In genomic region chr19:5715793-5716688, GRCm38 (mm10) we compare ENCODE assay signal across 8 mouse cellular contexts. TPM values are rescaled to one million over a fixed set of nuclear protein-coding genes. Genes with fewer than 3 reads are reported as not detected.
DNase-seq lines count a peak whose midpoint lies in the region; ATAC-seq lines count a peak whose summit lies in the region.

No protein-coding gene starts in this region.

- ATAC-seq in hindbrain, embryonic 11.5 days (ENCODE audit: low FRiP score) = peak; percentile 74
- no peak for ATAC-seq in limb, embryonic 12.5 days (ENCODE audit: insufficient number of reproducible peaks, insufficient read depth, low FRiP score, low TSS enrichment, low read depth)
- peak; percentile 83 for ATAC-seq in midbrain, embryonic 13.5 days

- DNase-seq in left cerebral cortex, postnatal 10 days (ENCODE audit: extremely low spot score in 1 of 2, low spot score in 2 of 2) = peak; percentile 55 to 63
- DNase-seq in left cerebral cortex, adult 9 months (ENCODE audit: low spot score in 2 of 2) = no peak
- peak; percentile 50 to 59 for DNase-seq in cerebellum, postnatal 36 days
- peak; percentile 64 for DNase-seq in hindbrain, embryonic 11.5 days (ENCODE audit: low spot score)
- DNase-seq in testis, postnatal 10 days (ENCODE audit: low spot score) = peak; percentile 73
- no peak for DNase-seq in adrenal gland, adult 18-20 months (ENCODE audit: low spot score in 2 of 2)

- 0 out of 2 replicates have a peak overlapping the region, but pooled peaks have one; percentile 25 for H3K4me2 ChIP-seq in hindbrain, embryonic 11.5 days (replicated peaks; ENCODE audit: low read depth, low read length)
- peak overlapping the region; percentile 45 for H3K4me2 ChIP-seq in limb, embryonic 12.5 days
- peak overlapping the region; percentile 50 for H3K4me2 ChIP-seq in midbrain, embryonic 13.5 days (replicated peaks)

- H3K9me3 ChIP-seq in hindbrain, embryonic 11.5 days (ENCODE audit: control insufficient read depth, low read length) = no peaks in the 10 kb centered on the region
- no peaks in the 10 kb centered on the region for H3K9me3 ChIP-seq in limb, embryonic 12.5 days
- no peaks in the 10 kb centered on the region for H3K9me3 ChIP-seq in midbrain, embryonic 13.5 days

- peaks cover 7% of the 10 kb centered on the region for H3K4me1 ChIP-seq in hindbrain, embryonic 11.5 days (replicated peaks; ENCODE audit: control insufficient read depth, insufficient read depth, low read length)
- H3K4me1 ChIP-seq in limb, embryonic 12.5 days (replicated peaks) = peaks cover 35% of the 10 kb centered on the region
- peaks cover 30% of the 10 kb centered on the region for H3K4me1 ChIP-seq in midbrain, embryonic 13.5 days (replicated peaks)

- H3K9ac ChIP-seq in hindbrain, embryonic 11.5 days (ENCODE audit: low read depth, low read length) = no peak overlapping the region
- H3K9ac ChIP-seq in limb, embryonic 12.5 days (replicated peaks) = peak overlapping the region; percentile 27; the same call in 1 of the 2 replicates
- peak overlapping the region; percentile 60 for H3K9ac ChIP-seq in midbrain, embryonic 13.5 days (replicated peaks)

- H3K27ac ChIP-seq in hindbrain, embryonic 11.5 days (ENCODE audit: low read depth, low read length) = no peak overlapping the region
- H3K27ac ChIP-seq in limb, embryonic 12.5 days = no peak overlapping the region
- peak overlapping the region; percentile 25 for H3K27ac ChIP-seq in midbrain, embryonic 13.5 days

- no peaks in the 10 kb centered on the region for H3K27me3 ChIP-seq in hindbrain, embryonic 11.5 days (ENCODE audit: control insufficient read depth, insufficient read depth, low read length)
- H3K27me3 ChIP-seq in limb, embryonic 12.5 days = peaks cover 5% of the 10 kb centered on the region; the same call in 1 of the 2 replicates
- H3K27me3 ChIP-seq in midbrain, embryonic 13.5 days = no peaks in the 10 kb centered on the region

- H3K4me3 ChIP-seq in hindbrain, embryonic 11.5 days (ENCODE audit: low read depth, low read length) = peak overlapping the region; percentile 10; the same call in 1 of the 2 replicates
- peak overlapping the region; percentile 13; the same call in 1 of the 2 replicates for H3K4me3 ChIP-seq in limb, embryonic 12.5 days (replicated peaks)
- H3K4me3 ChIP-seq in midbrain, embryonic 13.5 days (replicated peaks) = peak overlapping the region; percentile 29

- intact Hi-C loops in left cerebral cortex, postnatal 10 days (cut with DNase I) = no loop called here

- 16% methylated on average over 43 of the region's 43 CpGs for WGBS in hindbrain, embryonic 11.5 days
- WGBS in limb, embryonic 12.5 days = 17% methylated on average over 42 of the region's 43 CpGs
- 15% methylated on average over 43 of the region's 43 CpGs for WGBS in midbrain, embryonic 13.5 days

- H3K36me3 ChIP-seq in hindbrain, embryonic 11.5 days (ENCODE audit: control insufficient read depth, insufficient read depth, low read length) = peaks cover 16% of the 10 kb centered on the region; the same call in 1 of the 2 replicates
- peaks cover 80% of the 10 kb centered on the region for H3K36me3 ChIP-seq in limb, embryonic 12.5 days
- H3K36me3 ChIP-seq in midbrain, embryonic 13.5 days = peaks cover 58% of the 10 kb centered on the region

RNA-seq across cellular contexts. Expression of gene Ehbp1l1, which starts 10.1 kb away (rescaled TPM):
- total RNA-seq in left cerebral cortex, postnatal 10 days (2021) = 10 to 100 TPM; 50.4 to 52.0 TPM
- 4.4 and 6.2 TPM in 2 replicates for polyA plus RNA-seq in hindbrain, embryonic 11.5 days (2014; fragmentation: Nextera tagmentation; extraction: Ambion mirVana)
- 15.9 and 16.5 TPM in 2 replicates for polyA plus RNA-seq in limb, embryonic 12.5 days (2016; fragmentation: Nextera tagmentation; extraction: Ambion mirVana)
- 8.9 and 10.5 TPM in 2 replicates for polyA plus RNA-seq in midbrain, embryonic 13.5 days (2015; fragmentation: Nextera tagmentation; extraction: Ambion mirVana)
- total RNA-seq in adrenal gland, adult 18-20 months (2021) = 10 to 100 TPM; 33.5 to 45.6 TPM

RNA-seq across cellular contexts. Expression of gene Kcnk7, which starts 11.9 kb away (rescaled TPM):
- not detected for total RNA-seq in left cerebral cortex, postnatal 10 days (2021)
- polyA plus RNA-seq in hindbrain, embryonic 11.5 days (2014; fragmentation: Nextera tagmentation; extraction: Ambion mirVana) = 0.19 TPM in 1 of 2 replicates, not detected in the other
- 0.40 TPM in 1 of 2 replicates, not detected in the other for polyA plus RNA-seq in limb, embryonic 12.5 days (2016; fragmentation: Nextera tagmentation; extraction: Ambion mirVana)
- polyA plus RNA-seq in midbrain, embryonic 13.5 days (2015; fragmentation: Nextera tagmentation; extraction: Ambion mirVana) = 0.15 TPM in 1 of 2 replicates, not detected in the other
- not detected for total RNA-seq in adrenal gland, adult 18-20 months (2021)

RNA-seq across cellular contexts. Expression of gene Fam89b, which starts 13.4 kb away (rescaled TPM):
- total RNA-seq in left cerebral cortex, postnatal 10 days (2021) = 10 to 100 TPM; 46.6 to 47.6 TPM
- 165 and 174 TPM in 2 replicates for polyA plus RNA-seq in hindbrain, embryonic 11.5 days (2014; fragmentation: Nextera tagmentation; extraction: Ambion mirVana)
- polyA plus RNA-seq in limb, embryonic 12.5 days (2016; fragmentation: Nextera tagmentation; extraction: Ambion mirVana) = 140 and 143 TPM in 2 replicates
- 179 and 197 TPM in 2 replicates for polyA plus RNA-seq in midbrain, embryonic 13.5 days (2015; fragmentation: Nextera tagmentation; extraction: Ambion mirVana)
- total RNA-seq in adrenal gland, adult 18-20 months (2021) = 10 to 100 TPM; 42.9 to 61.5 TPM

RNA-seq across cellular contexts. Expression of gene Ltbp3, which starts 24.7 kb away (rescaled TPM):
- total RNA-seq in left cerebral cortex, postnatal 10 days (2021) = 10 to 100 TPM; 19.9 to 21.4 TPM
- 3.5 and 3.8 TPM in 2 replicates for polyA plus RNA-seq in hindbrain, embryonic 11.5 days (2014; fragmentation: Nextera tagmentation; extraction: Ambion mirVana)
- 17.0 and 30.3 TPM in 2 replicates for polyA plus RNA-seq in limb, embryonic 12.5 days (2016; fragmentation: Nextera tagmentation; extraction: Ambion mirVana)
- 7.1 and 9.5 TPM in 2 replicates for polyA plus RNA-seq in midbrain, embryonic 13.5 days (2015; fragmentation: Nextera tagmentation; extraction: Ambion mirVana)
- total RNA-seq in adrenal gland, adult 18-20 months (2021) = 100 to 1,000 TPM; 241 to 252 TPM

RNA-seq across cellular contexts. Expression of gene Pcnx3, which starts 27.3 kb away (rescaled TPM):
- 10 to 100 TPM; 69.0 to 82.7 TPM for total RNA-seq in left cerebral cortex, postnatal 10 days (2021)
- 22.9 and 23.1 TPM in 2 replicates for polyA plus RNA-seq in hindbrain, embryonic 11.5 days (2014; fragmentation: Nextera tagmentation; extraction: Ambion mirVana)
- 35.9 and 38.3 TPM in 2 replicates for polyA plus RNA-seq in limb, embryonic 12.5 days (2016; fragmentation: Nextera tagmentation; extraction: Ambion mirVana)
- 25.6 and 29.1 TPM in 2 replicates for polyA plus RNA-seq in midbrain, embryonic 13.5 days (2015; fragmentation: Nextera tagmentation; extraction: Ambion mirVana)
- total RNA-seq in adrenal gland, adult 18-20 months (2021) = 100 to 1,000 TPM in 1 of 2 experiments, 10 to 100 TPM in 1; 84.6 to 103 TPM

Comparison
In these comparisons a context has a peak if more than half of its experiments do, and no peak if none do; other contexts are left out.
1. DNase-seq: peak in left cerebral cortex, postnatal 10 days (2 of 2), cerebellum, postnatal 36 days (2 of 2), hindbrain, embryonic 11.5 days (single experiment) and testis, postnatal 10 days (single experiment); none in left cerebral cortex, adult 9 months (0 of 2) and adrenal gland, adult 18-20 months (0 of 2).
2. Peak in every context shown above with its lines, with median percentiles within 50 percentile points of each other: H3K4me2 ChIP-seq and H3K4me3 ChIP-seq.